Mouse (Mus musculus) CH12.LX (cell line): Measurements from ENCODE around the gene Palmd. TPM values are rescaled to one million over a fixed set of nuclear protein-coding genes. Genes with fewer than 3 reads are reported as not detected.

ENCODE experiments used
- DNase-seq: peaks from one replicate; pipeline ENCODE4 v3.0.0-alpha.2; 2013; ENCODE audit errors: extremely low read depth
- H3K27ac ChIP-seq: 2 replicates; pipeline ENCODE4 v1.5.1; 2012; ENCODE audit warnings: low read depth, mild to moderate bottlenecking, control low read depth, moderate library complexity; ENCODE audit not compliant: insufficient read depth
- H3K27me3 ChIP-seq: replicated peaks from 2 replicates; pipeline ENCODE3; 2012; ENCODE audit warnings: inconsistent platforms
- H3K36me3 ChIP-seq, 2 experiments: replicated peaks in 1 of 2; 2 replicates each; pipeline versions ENCODE3 to v1.6.1; 2012; ENCODE audit warnings: inconsistent platforms in 1 of 2, low read length in 1 of 2, mild to moderate bottlenecking in 1 of 2, mixed read lengths in 1 of 2, moderate library complexity in 1 of 2; ENCODE audit not compliant: control insufficient read depth in 1 of 2, insufficient read depth in 1 of 2
- H3K4me1 ChIP-seq, 2 experiments: 2 replicates each; pipeline ENCODE4 v1.6.1; 2012; ENCODE audit warnings: inconsistent platforms in 1 of 2, moderate library complexity in 1 of 2; ENCODE audit not compliant: insufficient read depth in 2 of 2, control insufficient read depth in 1 of 2
- H3K4me2 ChIP-seq: 2 replicates; pipeline ENCODE4 v1.6.1; 2012; ENCODE audit warnings: low read depth, mild to moderate bottlenecking, control low read depth; ENCODE audit not compliant: poor library complexity, insufficient read depth, severe bottlenecking
- H3K4me3 ChIP-seq, 3 experiments: fragments of 150-350 bp in 1 of 3; sonication (generic) in 1 of 3; replicated peaks in 1 of 3; 2 replicates each; pipeline versions ENCODE3 to v1.5.1; 2011 to 2012; ENCODE audit warnings: low read depth in 2 of 3, low read length in 2 of 3, mild to moderate bottlenecking in 2 of 3, moderate library complexity in 2 of 3, control low read depth in 1 of 3, improper control_type of control experiment in 1 of 3, inconsistent platforms in 1 of 3, mixed read lengths in 1 of 3; ENCODE audit not compliant: poor library complexity in 1 of 3
- H3K79me2 ChIP-seq: replicated peaks from 2 replicates; pipeline ENCODE4 v1.6.1; 2012; ENCODE audit warnings: mild to moderate bottlenecking, moderate library complexity; ENCODE audit not compliant: control insufficient read depth, poor library complexity, insufficient read depth, severe bottlenecking; ENCODE audit errors: extremely low read depth
- H3K9ac ChIP-seq: 2 replicates; pipeline ENCODE4 v1.6.1; 2012; ENCODE audit warnings: low read depth, mild to moderate bottlenecking, control low read depth, moderate library complexity; ENCODE audit not compliant: insufficient read depth
- H3K9me3 ChIP-seq: replicated peaks from 2 replicates; pipeline ENCODE3; 2012; ENCODE audit warnings: low read length, inconsistent platforms, mixed read lengths
- CHD2 ChIP-seq: IDR thresholded peaks from 2 replicates; pipeline ENCODE4 v1.6.1; 2011; ENCODE audit warnings: low read length, improper control_type of control experiment
- E2F4 ChIP-seq: IDR thresholded peaks from 2 replicates; pipeline ENCODE4 v1.6.1; 2011; ENCODE audit warnings: low read depth, low read length, improper control_type of control experiment; ENCODE audit not compliant: insufficient replicate concordance
- GABPA ChIP-seq: IDR thresholded peaks from 2 replicates; pipeline ENCODE4 v1.6.1; 2012; ENCODE audit warnings: low read depth, low read length, improper control_type of control experiment, inconsistent platforms; ENCODE audit not compliant: insufficient replicate concordance
- JUN ChIP-seq: IDR thresholded peaks from 2 replicates; pipeline ENCODE4 v1.6.1; 2011; ENCODE audit warnings: low read depth, mild to moderate bottlenecking, low read length, improper control_type of control experiment, moderate library complexity; ENCODE audit not compliant: insufficient read depth
- KAT2A ChIP-seq: IDR thresholded peaks from 2 replicates; pipeline ENCODE4 v1.6.1; 2012; ENCODE audit warnings: low read length, improper control_type of control experiment, inconsistent platforms; ENCODE audit not compliant: insufficient replicate concordance
- MAFK ChIP-seq: IDR thresholded peaks from 2 replicates; pipeline ENCODE4 v1.6.1; 2011; ENCODE audit warnings: low read length, improper control_type of control experiment; ENCODE audit not compliant: insufficient replicate concordance
- MAX ChIP-seq: IDR thresholded peaks from 2 replicates; pipeline ENCODE4 v1.6.1; 2011; ENCODE audit warnings: low read length, improper control_type of control experiment
- NELFE ChIP-seq: IDR thresholded peaks from 2 replicates; pipeline ENCODE4 v1.6.1; 2011; ENCODE audit warnings: low read depth, low read length, improper control_type of control experiment
- UBTF ChIP-seq: IDR thresholded peaks from 2 replicates; pipeline ENCODE4 v1.6.1; 2012; ENCODE audit warnings: low read depth, mild to moderate bottlenecking, inconsistent platforms, low read length, improper control_type of control experiment, moderate library complexity
- USF1 ChIP-seq: IDR thresholded peaks from 2 replicates; pipeline ENCODE4 v1.6.1; 2014; ENCODE audit warnings: low read depth, mild to moderate bottlenecking, inconsistent platforms, low read length, improper control_type of control experiment
- dilution Hi-C: fragments of 300-500 bp; cut with MboI; formaldehyde crosslinking; loops from 2 replicates; pipeline ENCODE4 v1.14.3; 2020; ENCODE audit warnings: low sequenced_read_pairs; ENCODE audit not compliant: extremely low pct_unique_long_range_greater_than_20kb, extremely low pct_ligation_motif_present
- in situ Hi-C: fragments of 300-500 bp; cut with MboI; formaldehyde crosslinking; loops from 3 replicates; pipeline ENCODE4 v1.14.3; 2019; ENCODE audit warnings: low sequenced_read_pairs, low pct_ligation_motif_present, low pct_unique_long_range_greater_than_20kb, mixed read lengths
- polyA plus RNA-seq: library from polyadenylated mRNA; unstranded; fragments of >175 nt; gene quantifications from 2 replicates; pipeline ENCODE4 v1.2.1, GENCODE M21; 2012; ENCODE audit warnings: low read depth; ENCODE audit not compliant: insufficient read length
- total RNA-seq, 2 experiments: library from RNA; depleted of rRNA; stranded (reverse); fragments of 300-350 nt in 1 of 2; fragments of >200 nt in 1 of 2; gene quantifications; 2 replicates each; pipeline ENCODE4 v1.2.3; 2012 to 2014

Palmd gene
- total and polyA plus RNA-seq, 3 experiments: not detected

- in situ Hi-C loops: no loop called here
- TF ChIP-seq JUN (no peak), GABPA (no peak), UBTF (no peak), NELFE (no peak)
- DNase-seq: no peak
- Histone ChIP-seq H3K27ac (no peak overlapping the region), H3K4me1 (no peaks in the 10 kb centered on the region), H3K79me2 (no peaks in the 10 kb centered on the region), H3K4me3 (no peak overlapping the region), H3K9me3 (no peaks in the 10 kb centered on the region), H3K9ac (no peak overlapping the region), H3K4me2 (no peak overlapping the region), H3K27me3 (no peaks in the 10 kb centered on the region), H3K36me3 (no peaks in the 10 kb centered on the region)
- dilution Hi-C loops: no loop called here
These were observed 45.7 kb downstream of the Palmd start for GRCm38 (mm10) chr3:116923042-116923441.

- no peaks in the 10 kb centered on the region for H3K4me1 ChIP-seq
- in situ Hi-C loops (no loop called here), dilution Hi-C loops (no loop called here)
- H3K4me2 ChIP-seq: no peak overlapping the region
- no peak for TF ChIP-seq MAFK
- no peak for TF ChIP-seq MAX
- no peak for TF ChIP-seq USF1
- no peak overlapping the region for H3K4me3 ChIP-seq
- H3K27ac ChIP-seq: no peak overlapping the region
- no peak overlapping the region for H3K9ac ChIP-seq
- H3K9me3 ChIP-seq: no peaks in the 10 kb centered on the region
- no peaks in the 10 kb centered on the region for H3K79me2 ChIP-seq
- no peaks in the 10 kb centered on the region for H3K36me3 ChIP-seq
- no peaks in the 10 kb centered on the region for H3K27me3 ChIP-seq
- no peak for DNase-seq
These were observed 47.3 kb downstream of the Palmd start for GRCm38 (mm10) chr3:116921535-116921934.

GRCm38 (mm10) chr3:116917016-116917415 lies 51.8 kb downstream of the Palmd start:
- Histone ChIP-seq H3K4me2 (no peak overlapping the region), H3K9me3 (no peaks in the 10 kb centered on the region), H3K4me3 (no peak overlapping the region), H3K79me2 (no peaks in the 10 kb centered on the region), H3K27me3 (no peaks in the 10 kb centered on the region), H3K36me3 (no peaks in the 10 kb centered on the region), H3K4me1 (no peaks in the 10 kb centered on the region), H3K9ac (no peak overlapping the region), H3K27ac (no peak overlapping the region)
- DNase-seq: no peak
- dilution Hi-C loops: no loop called here
- TF ChIP-seq NELFE: no peak
- TF ChIP-seq UBTF: no peak
- no peak for TF ChIP-seq USF1
- no peak for TF ChIP-seq CHD2
- TF ChIP-seq KAT2A: no peak
- no peak for TF ChIP-seq E2F4
- in situ Hi-C loops: no loop called here
